Mouse (Mus musculus) forebrain, embryonic 10.5 days (tissue): Measurements from ENCODE around the gene Dusp23. TPM values are rescaled to one million over a fixed set of nuclear protein-coding genes. Genes with fewer than 3 reads are reported as not detected.
A peak's percentile ranks its signal among the peaks of the same experiment; 100 is the strongest.

Experiments used
- DNase-seq: peaks from one replicate; pipeline ENCODE4 v3.0.0-alpha.2; 2017; ENCODE audit warnings: low spot score; ENCODE audit errors: extremely low spot score
- H3K27ac ChIP-seq: fragments of 300-500 bp; sonication (generic); 2 replicates; pipeline ENCODE4 v1.5.1; 2016; ENCODE audit warnings: mild to moderate bottlenecking
- H3K27me3 ChIP-seq: fragments of 300-500 bp; sonication (generic); 2 replicates; pipeline ENCODE4 v1.6.1; 2016; ENCODE audit warnings: mild to moderate bottlenecking; ENCODE audit not compliant: poor library complexity, severe bottlenecking
- H3K36me3 ChIP-seq: fragments of 300-500 bp; sonication (generic); replicated peaks from 2 replicates; pipeline ENCODE4 v1.6.1; 2016; ENCODE audit warnings: mild to moderate bottlenecking, moderate library complexity
- H3K4me1 ChIP-seq: fragments of 300-500 bp; sonication (generic); 2 replicates; pipeline ENCODE4 v1.6.1; 2016
- H3K4me3 ChIP-seq: fragments of 300-500 bp; sonication (generic); 2 replicates; pipeline ENCODE4 v1.5.1; 2016; ENCODE audit warnings: mild to moderate bottlenecking, moderate library complexity
- H3K9me3 ChIP-seq: fragments of 300-500 bp; sonication (generic); 2 replicates; pipeline ENCODE4 v1.6.1; 2016; ENCODE audit warnings: mild to moderate bottlenecking, moderate library complexity
- WGBS: fragments of 180-500 bp; shearing (Covaris S2); methylation state at CpG from one replicate; pipeline ENCODE4 v1.1.7; 2016; 5-methylcytosine and 5-hydroxymethylcytosine counted together
- polyA plus RNA-seq: library from polyadenylated mRNA; unstranded; fragments of >200 nt; fragmentation: Nextera tagmentation; extraction: Ambion mirVana; gene quantifications from 2 replicates; pipeline ENCODE4 v1.2.1, GENCODE M21; 2016

Dusp23 gene
- polyA plus RNA-seq, 1 experiment from 2014 or later, result 8.8 TPM

DNA sequence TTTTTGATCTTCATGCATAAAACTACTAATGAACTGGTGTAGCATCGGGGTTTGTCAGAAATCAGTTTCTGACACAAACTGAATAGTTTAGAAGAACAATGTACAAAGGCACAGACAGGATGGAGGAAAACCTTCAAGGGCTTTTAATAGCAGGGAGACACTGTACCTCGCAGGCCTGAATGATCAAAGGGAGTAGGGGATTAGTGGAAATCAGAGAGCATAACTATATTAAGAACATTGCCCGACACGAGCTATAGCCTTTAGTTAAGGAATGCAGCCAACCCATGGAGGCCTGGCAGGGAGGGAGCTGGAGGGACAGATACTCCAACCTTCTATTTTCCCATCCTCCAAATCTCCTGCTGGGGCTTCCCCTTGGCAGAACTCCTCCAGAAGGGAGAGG lies 14.5 kb upstream of the Dusp23 start:
- peaks cover 6% of the 10 kb centered on the region for H3K4me1 ChIP-seq
- no peaks in the 10 kb centered on the region for H3K36me3 ChIP-seq
- H3K27ac ChIP-seq, result no peak overlapping the region
- H3K9me3 ChIP-seq, result no peaks in the 10 kb centered on the region
- no peak for DNase-seq
- H3K4me3 ChIP-seq, result no peak overlapping the region
- H3K27me3 ChIP-seq, result no peaks in the 10 kb centered on the region
- WGBS, result 32% methylated on average over 4 of the region's 4 CpGs

DNA sequence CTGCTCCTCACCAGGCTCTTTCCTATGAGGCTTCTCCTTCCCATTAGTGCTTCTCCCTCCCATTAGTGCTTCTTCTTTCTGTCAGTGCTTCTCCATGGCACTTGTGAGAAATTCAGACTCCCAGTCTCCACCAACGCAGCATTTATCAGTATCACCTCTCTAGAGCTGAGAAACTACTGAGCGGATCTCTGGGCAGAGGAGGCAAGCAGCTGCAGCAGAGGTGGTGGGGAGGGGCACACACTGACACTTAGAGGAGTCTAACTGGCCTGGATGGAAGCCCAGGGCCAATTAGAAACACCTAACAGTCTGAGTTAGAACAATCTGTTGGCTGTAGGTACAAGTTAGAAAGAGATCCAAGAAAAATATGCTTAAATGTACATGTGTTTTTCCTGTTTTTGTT lies 6.0 kb upstream of the Dusp23 start:
- no peak for DNase-seq
- 65% methylated on average over 2 of the region's 2 CpGs for WGBS
- H3K9me3 ChIP-seq, result no peaks in the 10 kb centered on the region
- H3K36me3 ChIP-seq, result no peaks in the 10 kb centered on the region
- H3K4me3 ChIP-seq, result no peak overlapping the region
- H3K27me3 ChIP-seq, result no peaks in the 10 kb centered on the region
- H3K27ac ChIP-seq, result no peak overlapping the region
- H3K4me1 ChIP-seq, result no peaks in the 10 kb centered on the region

GRCm38 (mm10) chr1:172637801-172638200 lies 5.0 kb upstream of the Dusp23 start:
- no peak for DNase-seq
- H3K27me3 ChIP-seq, result no peaks in the 10 kb centered on the region
- H3K27ac ChIP-seq, result no peak overlapping the region
- no peaks in the 10 kb centered on the region for H3K9me3 ChIP-seq
- no peak overlapping the region for H3K4me3 ChIP-seq
- H3K36me3 ChIP-seq, result no peaks in the 10 kb centered on the region
- WGBS, result 87% methylated on average over 4 of the region's 4 CpGs
- H3K4me1 ChIP-seq, result no peaks in the 10 kb centered on the region

DNA sequence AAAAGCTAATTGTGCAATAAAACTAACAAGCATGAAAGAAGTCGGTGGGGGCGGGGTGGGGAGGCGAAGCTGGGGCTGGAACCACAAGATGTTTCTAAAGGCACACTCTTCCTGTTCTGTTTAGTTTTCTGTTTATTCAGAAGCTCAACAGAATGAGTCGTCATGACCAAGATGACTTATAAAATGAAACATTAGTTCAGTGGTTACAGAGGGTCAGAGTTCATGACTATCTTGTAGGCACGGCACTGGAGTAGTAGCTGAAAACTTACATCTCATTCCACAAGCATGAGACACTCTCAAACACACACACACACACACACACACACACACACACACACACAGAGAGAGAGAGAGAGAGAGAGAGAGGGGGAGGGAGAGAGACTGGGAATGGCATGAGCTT lies 3.5 kb upstream of the Dusp23 start:
- WGBS, result 89% methylated on average over 5 of the region's 5 CpGs
- no peak for DNase-seq
- H3K36me3 ChIP-seq, result no peaks in the 10 kb centered on the region
- no peak overlapping the region for H3K4me3 ChIP-seq
- no peaks in the 10 kb centered on the region for H3K9me3 ChIP-seq
- H3K27ac ChIP-seq, result no peak overlapping the region
- peaks cover 8% of the 10 kb centered on the region for H3K4me1 ChIP-seq
- no peaks in the 10 kb centered on the region for H3K27me3 ChIP-seq

DNA sequence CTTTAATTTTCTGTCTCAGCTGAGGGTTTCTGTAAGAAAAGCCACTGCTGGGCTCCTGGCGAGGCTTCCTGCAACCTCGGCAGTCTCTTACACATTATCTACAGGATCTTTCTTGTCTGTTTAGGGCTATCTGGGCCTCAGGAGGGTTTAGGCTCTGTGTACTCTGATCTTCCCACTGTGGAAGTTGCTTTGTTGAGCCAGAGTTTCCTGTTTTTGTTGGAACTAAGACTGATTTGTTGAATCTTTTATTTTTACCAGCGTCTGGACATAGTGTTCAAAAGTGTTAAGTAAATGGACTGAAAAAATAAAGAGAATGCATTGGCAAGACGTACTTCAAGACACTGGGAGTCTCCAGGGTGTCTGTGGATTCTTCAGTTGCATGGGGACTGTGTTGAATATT lies 2.5 kb upstream of the Dusp23 start:
- no peaks in the 10 kb centered on the region for H3K27me3 ChIP-seq
- 83% methylated on average over 4 of the region's 4 CpGs for WGBS
- no peak for DNase-seq
- H3K9me3 ChIP-seq, result no peaks in the 10 kb centered on the region
- no peak overlapping the region for H3K27ac ChIP-seq
- no peak overlapping the region for H3K4me3 ChIP-seq
- H3K4me1 ChIP-seq, result peaks cover 8% of the 10 kb centered on the region
- H3K36me3 ChIP-seq, result no peaks in the 10 kb centered on the region

GRCm38 (mm10) chr1:172634136-172634535 lies 1.4 kb upstream of the Dusp23 start:
- Histone ChIP-seq H3K36me3 (no peaks in the 10 kb centered on the region), H3K27ac (no peak overlapping the region), H3K27me3 (no peaks in the 10 kb centered on the region), H3K4me3 (no peak overlapping the region), H3K9me3 (no peaks in the 10 kb centered on the region), H3K4me1 (peaks cover 20% of the 10 kb centered on the region)
- DNase-seq, result no peak
- 90% methylated on average over 2 of the region's 2 CpGs for WGBS

- H3K9me3 ChIP-seq, result no peaks in the 10 kb centered on the region
- whole genome bisulfite sequencing, result 93% methylated on average over 5 of the region's 5 CpGs
- H3K36me3 ChIP-seq, result no peaks in the 10 kb centered on the region
- peak overlapping the region; percentile 25; the same call in 1 of the 2 replicates for H3K27ac ChIP-seq
- H3K4me1 ChIP-seq, result peaks cover 20% of the 10 kb centered on the region
- no peak overlapping the region; the same call in 1 of the 2 replicates for H3K4me3 ChIP-seq
- no peaks in the 10 kb centered on the region for H3K27me3 ChIP-seq
- no peak for DNase-seq
Measured at GRCm38 (mm10) chr1:172631721-172632120, 1.0 kb downstream of the Dusp23 start.

- Histone ChIP-seq H3K36me3 (no peaks in the 10 kb centered on the region), H3K27ac (peak overlapping the region; percentile 68), H3K4me3 (no peak overlapping the region), H3K27me3 (no peaks in the 10 kb centered on the region), H3K4me1 (peaks cover 20% of the 10 kb centered on the region), H3K9me3 (no peaks in the 10 kb centered on the region)
- DNase-seq, result no peak
- 64% methylated on average over 7 of the region's 7 CpGs for WGBS
Measured at GRCm38 (mm10) chr1:172629831-172630230, 2.9 kb downstream of the Dusp23 start.

GRCm38 (mm10) chr1:172626306-172626705 lies 6.5 kb downstream of the Dusp23 start:
- Histone ChIP-seq H3K36me3 (no peaks in the 10 kb centered on the region), H3K27ac (no peak overlapping the region), H3K9me3 (no peaks in the 10 kb centered on the region), H3K4me3 (no peak overlapping the region), H3K27me3 (no peaks in the 10 kb centered on the region), H3K4me1 (peaks cover 12% of the 10 kb centered on the region; the same call in 1 of the 2 replicates)
- 100% methylated on average over 3 of the region's 3 CpGs for WGBS
- DNase-seq, result no peak

GRCm38 (mm10) chr1:172624081-172624480 lies 8.7 kb downstream of the Dusp23 start:
- DNase-seq, result no peak
- H3K27ac ChIP-seq, result no peak overlapping the region
- H3K9me3 ChIP-seq, result no peaks in the 10 kb centered on the region
- H3K27me3 ChIP-seq, result no peaks in the 10 kb centered on the region
- no peaks in the 10 kb centered on the region for H3K36me3 ChIP-seq
- H3K4me3 ChIP-seq, result no peak overlapping the region
- WGBS, result 86% methylated on average over 3 of the region's 3 CpGs
- no peaks in the 10 kb centered on the region; the same call in 1 of the 2 replicates for H3K4me1 ChIP-seq

DNA sequence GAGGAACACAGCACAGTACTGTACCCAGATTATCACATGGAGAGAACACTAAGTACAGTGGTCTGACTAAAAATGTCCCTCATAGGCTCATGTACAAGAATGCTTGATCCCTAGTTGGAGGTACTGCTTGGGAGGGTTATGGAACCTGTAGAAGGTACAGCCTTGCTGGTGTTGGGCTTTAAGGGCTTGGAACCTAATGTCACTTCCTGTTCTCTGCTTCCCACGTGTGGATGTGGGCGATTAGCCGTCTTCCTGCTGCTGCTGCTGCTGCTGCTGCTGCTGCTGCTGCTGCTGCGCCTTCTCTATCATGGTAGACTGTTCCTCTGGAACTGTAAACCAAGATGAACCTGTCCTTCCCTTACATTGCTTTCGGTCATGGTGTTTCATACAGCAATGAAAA lies 9.2 kb downstream of the Dusp23 start:
- DNase-seq, result no peak
- Histone ChIP-seq H3K27me3 (no peaks in the 10 kb centered on the region), H3K36me3 (no peaks in the 10 kb centered on the region), H3K27ac (no peak overlapping the region), H3K9me3 (no peaks in the 10 kb centered on the region), H3K4me1 (no peaks in the 10 kb centered on the region), H3K4me3 (no peak overlapping the region)
- WGBS, result 81% methylated on average over 5 of the region's 5 CpGs

DNA sequence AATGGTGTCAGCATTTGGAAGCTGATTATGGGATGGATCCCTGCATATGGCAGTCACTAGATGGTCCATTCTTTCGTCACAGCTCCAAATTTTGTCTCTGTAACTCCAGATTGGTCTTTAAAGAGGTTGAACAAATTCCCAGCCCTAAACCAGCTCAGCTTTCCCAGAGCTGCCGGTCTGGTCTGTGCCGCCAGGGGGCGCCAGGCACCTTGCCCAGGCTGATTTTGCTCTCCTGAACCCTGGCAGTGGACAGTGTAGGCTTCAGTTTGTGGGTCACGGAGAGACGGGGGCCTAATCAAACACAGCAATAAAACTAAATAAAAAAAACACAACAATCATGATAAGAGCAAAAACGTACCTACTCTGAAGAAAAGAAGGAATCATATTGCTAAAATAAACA lies 13.5 kb downstream of the Dusp23 start:
- Histone ChIP-seq H3K27me3 (no peaks in the 10 kb centered on the region), H3K27ac (no peak overlapping the region), H3K9me3 (no peaks in the 10 kb centered on the region), H3K4me3 (no peak overlapping the region), H3K36me3 (no peaks in the 10 kb centered on the region), H3K4me1 (peaks cover 23% of the 10 kb centered on the region)
- peak; percentile 62 for DNase-seq
- 13% methylated on average over 7 of the region's 7 CpGs for WGBS

DNA sequence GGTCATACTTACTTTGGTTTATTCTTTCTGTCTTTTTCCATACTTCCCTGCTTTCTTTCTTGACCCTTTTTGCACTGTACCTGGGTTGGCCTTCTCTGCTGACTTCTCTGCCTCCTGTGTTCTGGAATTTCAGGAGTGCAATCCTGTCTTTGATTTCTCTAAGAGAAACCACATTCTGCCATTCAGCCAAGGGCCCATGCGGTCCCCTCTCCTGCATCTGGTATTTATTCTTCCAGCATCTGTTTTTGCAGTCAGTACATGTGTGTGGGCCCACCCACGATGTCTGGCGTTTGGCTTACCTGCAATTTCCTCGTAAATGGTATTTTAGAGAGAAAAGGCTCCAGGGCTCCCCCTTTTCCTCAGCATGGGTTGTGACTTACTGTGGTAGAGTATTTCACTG lies 14.6 kb downstream of the Dusp23 start:
- Histone ChIP-seq H3K36me3 (no peaks in the 10 kb centered on the region), H3K9me3 (no peaks in the 10 kb centered on the region), H3K27me3 (no peaks in the 10 kb centered on the region), H3K4me1 (peaks cover 23% of the 10 kb centered on the region), H3K4me3 (no peak overlapping the region), H3K27ac (no peak overlapping the region)
- DNase-seq, result no peak
- 68% methylated on average over 4 of the region's 4 CpGs for WGBS

DNA sequence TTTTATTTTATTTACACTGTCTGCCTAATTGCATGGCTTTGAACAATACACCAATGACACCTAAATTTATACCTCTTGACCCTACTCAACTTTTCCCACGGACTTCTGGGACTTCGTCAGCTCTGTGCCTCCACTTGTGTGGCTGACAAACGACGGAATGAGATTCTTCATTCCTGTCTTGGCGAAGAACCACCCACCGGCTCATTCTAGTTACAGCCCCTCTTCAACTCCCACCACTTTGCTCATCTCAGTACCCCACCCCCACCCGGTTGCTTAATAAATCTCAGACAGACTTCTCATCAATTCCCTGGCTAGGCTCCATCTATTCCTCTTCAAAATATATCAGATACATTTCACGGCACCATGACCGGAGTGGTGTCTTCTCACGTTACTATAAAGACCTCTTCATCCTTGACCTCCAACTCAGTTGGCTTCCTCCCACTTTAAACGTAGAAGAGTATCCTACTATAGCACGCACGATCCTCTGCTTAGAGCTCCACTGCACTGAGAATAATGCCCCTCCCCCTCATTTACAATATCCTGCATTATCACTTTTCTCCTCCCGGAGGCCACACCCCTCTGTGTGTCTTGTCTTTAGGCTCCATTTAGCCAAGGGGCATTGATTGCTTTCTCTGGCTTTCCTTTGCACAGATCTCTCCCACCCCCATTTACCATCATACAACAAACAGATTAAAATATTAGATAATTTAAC lies 15.2 kb downstream of the Dusp23 start:
- DNase-seq, result no peak
- Histone ChIP-seq H3K36me3 (no peaks in the 10 kb centered on the region), H3K27ac (no peak overlapping the region), H3K27me3 (no peaks in the 10 kb centered on the region), H3K9me3 (no peaks in the 10 kb centered on the region), H3K4me1 (peaks cover 23% of the 10 kb centered on the region), H3K4me3 (peak overlapping the region; percentile 48)
- WGBS, result 43% methylated on average over 14 of the region's 14 CpGs
